Mouse (Mus musculus) v-Abl transformed pro-B cells (cell line): ENCODE measurements around the gene Itga9.

Experiments used
- in situ Hi-C, 2 experiments: fragments of 400-800 bp; cut with MboI; formaldehyde crosslinking; loops; one replicate each; pipeline ENCODE4 v1.15.1; 2025; ENCODE audit not compliant: unreplicated experiment in 2 of 2

The Itga9 gene

DNA sequence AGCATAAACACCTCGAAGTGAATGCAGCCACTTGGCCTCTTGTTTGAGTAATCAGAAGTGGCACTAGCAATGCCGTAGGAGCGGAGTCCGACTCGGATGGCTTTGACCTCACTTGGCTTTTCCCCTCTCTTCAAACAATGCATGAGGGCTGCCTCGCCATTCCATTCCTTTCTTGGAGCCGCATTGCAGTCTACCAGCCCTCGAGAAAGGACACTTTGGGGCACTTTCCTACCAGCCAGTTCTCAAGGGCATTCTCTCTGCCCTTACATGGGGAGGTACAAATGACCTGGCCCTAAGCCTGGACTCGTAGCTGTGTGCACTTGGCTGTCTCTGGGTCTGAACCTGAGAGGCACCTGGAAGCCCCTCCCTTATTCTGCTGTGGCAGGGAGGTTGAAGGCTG is 134.8 kb downstream of the Itga9 start:
- in situ Hi-C loops = no loop called here

- in situ Hi-C loops = no loop called here
Observed at GRCm38 (mm10) chr9:118749335-118749949, 143.0 kb downstream of the Itga9 start.

GRCm38 (mm10) chr9:118750828-118751227 is 144.3 kb downstream of the Itga9 start:
- in situ Hi-C loops = no loop called here

DNA sequence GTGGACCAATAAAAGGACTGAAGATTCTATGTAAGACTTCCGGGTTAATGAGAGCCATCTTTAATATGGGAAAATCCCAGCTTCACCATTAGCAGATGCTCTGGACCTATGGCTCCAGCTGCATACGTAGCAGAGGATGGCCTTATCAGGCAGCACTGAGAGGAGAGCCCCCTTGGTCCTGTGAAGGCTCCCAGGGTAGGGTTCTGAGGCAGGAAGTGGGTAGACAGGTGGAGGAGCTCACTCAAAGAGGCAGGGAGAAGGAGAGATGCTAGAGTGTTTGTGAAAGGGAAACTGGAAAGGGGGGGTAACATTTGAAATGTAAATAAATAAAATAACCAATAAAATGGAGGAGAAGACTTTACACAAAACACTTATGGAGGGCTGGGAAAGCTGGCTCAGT is 145.9 kb downstream of the Itga9 start:
- in situ Hi-C loops = no loop called here

DNA sequence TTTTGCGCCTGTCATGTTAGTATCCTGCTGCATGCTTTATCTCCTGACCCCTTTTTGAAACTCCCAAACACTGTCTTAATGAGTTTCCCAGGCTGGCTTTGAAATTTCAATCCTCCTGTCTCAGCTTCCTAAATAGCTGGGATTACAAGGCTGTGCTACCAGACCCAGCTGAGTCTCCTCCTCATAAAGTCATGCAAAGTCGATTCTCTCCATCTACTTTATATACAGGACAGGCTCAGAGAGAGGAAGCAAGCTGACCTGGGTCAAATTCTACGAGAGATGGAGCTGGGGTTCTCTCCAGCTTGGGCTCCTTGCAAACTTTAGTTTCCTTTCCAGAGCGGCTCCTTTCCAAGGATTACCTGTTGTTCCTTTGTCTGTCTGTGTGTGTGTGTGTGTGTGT is 153.0 kb downstream of the Itga9 start:
- in situ Hi-C loops = no loop called here

DNA sequence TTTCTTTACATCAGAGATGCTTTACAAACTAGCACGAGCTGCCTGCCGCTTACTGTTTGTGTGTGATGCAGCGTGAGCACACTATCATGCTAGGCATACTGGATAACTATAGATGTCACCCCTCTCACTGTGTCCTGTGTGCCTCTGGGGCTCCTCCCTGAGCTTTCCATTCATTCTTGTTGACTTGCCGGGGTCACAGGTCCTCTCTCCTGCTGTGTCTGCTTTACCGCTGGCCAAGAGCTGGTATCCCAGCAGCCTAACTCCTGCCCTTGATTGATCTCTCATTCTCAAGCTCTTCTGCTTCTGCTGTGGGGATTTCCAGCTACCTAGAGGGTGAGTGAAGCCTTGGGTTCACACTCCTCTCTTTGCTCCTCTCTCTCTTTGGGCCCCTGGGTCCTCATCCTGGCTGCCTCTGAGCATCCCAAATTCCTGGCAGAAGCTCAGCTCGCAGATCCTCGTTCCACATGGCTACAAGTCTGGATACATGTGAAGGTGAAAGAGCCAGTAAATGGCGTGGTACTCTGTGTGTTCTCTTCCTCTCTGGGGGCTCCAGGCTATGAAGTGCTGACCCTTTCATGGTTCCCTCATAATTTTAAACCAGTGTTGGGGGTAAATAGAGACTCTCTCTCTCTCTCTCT is 155.6 kb downstream of the Itga9 start:
- in situ Hi-C loops = no loop called here

DNA sequence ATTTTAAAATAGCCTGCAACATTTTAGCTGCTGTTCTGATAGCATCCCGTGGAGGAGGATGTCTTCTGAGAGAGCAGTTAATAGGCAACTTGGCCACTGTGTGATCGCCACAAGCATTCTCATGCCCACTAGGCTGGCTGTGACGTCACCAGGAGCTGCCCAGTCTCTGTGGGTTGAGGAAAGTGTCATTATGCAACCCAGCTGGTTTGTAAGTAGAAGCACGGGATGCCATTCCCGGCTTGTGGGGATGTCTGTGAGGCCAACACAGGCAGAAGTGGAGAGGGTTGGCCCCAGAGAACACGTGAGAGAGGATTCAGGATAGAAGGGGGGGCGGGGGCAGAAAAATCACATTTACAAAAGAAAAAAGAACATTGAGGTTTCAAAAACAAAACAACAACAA is 156.3 kb downstream of the Itga9 start:
- in situ Hi-C loops = no loop called here

- in situ Hi-C loops = no loop called here
Observed at GRCm38 (mm10) chr9:118763203-118763602, 156.7 kb downstream of the Itga9 start.

GRCm38 (mm10) chr9:118763646-118764045 is 157.2 kb downstream of the Itga9 start:
- in situ Hi-C loops = no loop called here

DNA sequence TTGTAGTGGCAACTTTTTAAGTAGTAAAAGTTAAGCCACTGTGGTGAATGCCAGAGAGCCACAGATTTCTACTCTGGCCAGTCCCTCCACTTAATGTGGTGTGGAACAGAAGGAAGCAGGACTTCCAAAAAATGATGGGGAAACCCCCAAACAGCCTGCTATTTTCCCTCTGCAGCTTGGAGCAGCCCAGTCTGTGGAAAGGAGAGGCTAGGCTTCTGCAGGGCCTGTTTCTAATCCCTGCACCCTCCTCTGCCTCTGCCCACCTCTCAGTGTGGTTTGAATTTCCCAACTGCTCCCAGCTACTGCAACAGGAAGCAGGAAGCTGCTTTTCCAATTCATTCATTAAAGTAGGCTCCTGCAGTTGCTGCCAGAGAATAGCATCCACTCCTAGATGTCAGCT is 158.6 kb downstream of the Itga9 start:
- in situ Hi-C loops = no loop called here

GRCm38 (mm10) chr9:118767008-118767407 is 160.5 kb downstream of the Itga9 start:
- in situ Hi-C loops = no loop called here

- in situ Hi-C loops = no loop called here
Observed at GRCm38 (mm10) chr9:118768596-118768995, 162.1 kb downstream of the Itga9 start.

GRCm38 (mm10) chr9:118770366-118770765 is 163.9 kb downstream of the Itga9 start:
- in situ Hi-C loops = no loop called here

DNA sequence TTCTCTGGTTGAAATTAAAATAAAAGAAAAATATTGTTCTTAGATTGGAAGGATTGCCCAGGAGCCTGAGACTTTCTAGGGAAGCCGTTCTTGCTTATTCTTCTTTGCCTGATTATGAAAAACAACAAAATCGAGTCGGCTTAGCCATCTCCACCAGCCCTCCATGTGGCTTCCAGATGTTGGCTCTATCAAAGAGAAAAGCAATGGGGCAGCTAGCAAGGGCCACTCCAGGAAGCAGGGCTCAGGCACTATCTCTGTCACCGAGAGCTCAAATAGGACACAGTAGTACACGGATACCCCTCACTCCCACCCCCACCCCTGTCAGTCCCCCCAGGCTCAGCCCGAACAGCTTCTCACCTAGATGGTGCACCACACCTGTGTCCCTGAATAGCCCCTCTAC is 168.2 kb downstream of the Itga9 start:
- in situ Hi-C loops = no loop called here

DNA sequence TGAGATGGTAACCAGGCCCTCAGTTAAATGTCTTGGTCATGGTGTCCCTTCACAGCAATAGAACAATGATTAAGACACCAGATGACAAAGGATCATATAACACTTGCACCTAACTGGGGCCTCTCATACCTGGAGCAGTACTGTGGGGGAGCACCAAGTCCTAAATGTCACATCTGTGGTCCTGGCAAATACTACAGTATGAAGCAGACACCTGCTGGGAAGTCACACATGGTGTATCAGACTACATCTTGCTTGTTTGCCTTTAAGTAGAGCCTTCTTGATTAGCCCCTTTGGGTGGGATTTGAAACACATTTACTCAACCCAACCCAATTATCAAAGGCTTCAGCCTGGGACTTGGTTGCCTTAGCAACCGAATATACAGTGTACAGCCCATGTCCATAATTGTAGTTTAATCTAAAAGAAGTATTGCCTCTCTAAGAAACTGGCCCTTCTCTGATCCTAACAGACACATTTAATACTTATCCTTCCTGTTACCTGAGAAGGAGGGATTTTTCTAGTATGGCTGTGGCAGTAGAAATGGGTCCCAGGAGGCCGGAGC is 170.5 kb downstream of the Itga9 start:
- in situ Hi-C loops = no loop called here

DNA sequence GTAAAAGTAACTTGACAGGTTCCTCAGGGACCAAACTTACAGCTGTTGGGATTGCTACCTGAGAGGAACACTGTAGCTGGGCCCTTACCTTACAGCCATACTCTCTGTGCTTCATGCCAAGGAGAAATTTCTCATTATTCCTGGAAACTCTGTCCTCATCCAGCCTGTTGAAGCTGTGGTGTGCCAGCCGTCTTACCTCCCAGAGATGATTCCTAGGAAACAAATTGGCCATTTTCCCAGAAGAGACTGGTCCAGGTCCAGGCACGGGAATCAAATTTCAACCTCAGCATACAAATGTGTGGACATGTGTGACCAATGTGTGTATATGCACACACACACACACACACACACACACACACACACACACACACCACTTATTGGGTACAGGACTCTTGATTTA is 172.1 kb downstream of the Itga9 start:
- in situ Hi-C loops = no loop called here

DNA sequence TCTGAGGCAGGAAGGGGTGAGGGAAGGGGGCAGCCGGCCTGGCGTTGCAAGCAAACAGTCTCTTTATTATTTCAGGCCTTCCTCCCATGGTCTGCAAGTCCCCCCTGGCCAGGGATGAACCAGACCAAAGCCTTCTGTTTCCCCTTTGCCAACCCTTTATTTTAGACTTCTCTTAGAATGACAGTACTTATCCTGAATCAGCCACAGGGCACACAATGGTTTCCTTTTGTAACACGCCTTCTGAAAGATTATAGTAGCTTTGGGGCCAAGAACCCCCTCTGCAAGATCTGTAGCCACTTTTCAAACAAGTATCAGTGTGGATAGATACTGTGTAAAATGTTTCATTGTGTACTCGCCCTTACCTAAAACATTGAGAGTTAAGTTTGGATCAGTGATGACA is 178.1 kb downstream of the Itga9 start:
- in situ Hi-C loops = no loop called here

GRCm38 (mm10) chr9:118785816-118786215 is 179.3 kb downstream of the Itga9 start:
- in situ Hi-C loops = no loop called here

DNA sequence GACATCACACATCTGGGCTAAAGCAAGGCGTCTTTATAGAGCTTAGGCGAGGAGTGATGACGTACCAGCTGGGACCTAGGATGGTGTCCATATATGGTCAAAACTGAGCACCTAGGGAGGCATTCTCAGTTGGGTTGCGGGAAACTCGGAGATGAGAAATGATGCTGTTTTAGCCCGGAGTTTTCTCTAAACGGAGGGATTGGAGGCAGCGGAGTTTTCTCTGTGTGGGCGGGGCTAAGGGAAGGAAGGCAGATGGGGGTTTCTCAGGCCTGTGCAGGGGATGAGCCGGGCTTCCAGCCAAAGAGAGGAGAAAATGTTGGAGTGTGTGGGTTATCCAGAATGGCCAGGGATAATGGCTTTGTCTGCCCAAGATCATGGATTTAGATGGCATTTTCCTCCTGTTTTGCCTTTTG is 182.4 kb downstream of the Itga9 start:
- in situ Hi-C loops = no loop called here

DNA sequence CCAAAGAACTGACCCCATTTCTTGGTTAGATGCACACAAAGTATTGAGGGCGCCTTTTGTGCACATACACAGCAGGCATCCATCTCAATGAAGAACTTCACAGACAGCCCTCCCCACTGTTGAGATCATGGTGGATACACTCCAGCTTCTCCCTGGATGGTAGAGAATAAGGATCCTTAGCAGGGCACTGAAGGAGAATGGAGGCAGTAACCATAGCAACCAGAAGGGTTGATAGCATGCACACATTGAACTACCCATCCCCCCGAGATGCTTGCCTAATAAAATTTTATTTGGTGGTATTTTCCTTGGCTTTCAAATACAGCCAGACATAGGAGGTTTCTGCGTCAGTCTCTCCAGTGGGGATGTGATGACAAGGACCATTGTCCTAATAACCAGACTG is 184.7 kb downstream of the Itga9 start:
- in situ Hi-C loops = no loop called here

GRCm38 (mm10) chr9:118793151-118793785 is 186.8 kb downstream of the Itga9 start:
- in situ Hi-C loops = no loop called here

- in situ Hi-C loops = no loop called here
Observed at GRCm38 (mm10) chr9:118794668-118795067, 188.2 kb downstream of the Itga9 start.
